Mouse (Mus musculus): ENCODE measurements around the gene Nup210l.
"Not testable (repeated sequence)": the region's sequence is repeated elsewhere in the genome, so short reads cannot be mapped to it uniquely, and the experiment has no call there.

Nup210l gene

GRCm38 (mm10) chr3:90094453-90094852 is 9.5 kb upstream of the Nup210l start:
- no peak for DNase-seq (ENCODE audit: low read depth, low spot score)

GRCm38 (mm10) chr3:90097928-90098327 is 6.0 kb upstream of the Nup210l start:
- DNase-seq (ENCODE audit: low read depth, low spot score): no peak

- DNase-seq (ENCODE audit: low read depth, low spot score): no peak
Measured at GRCm38 (mm10) chr3:90101010-90101409, 2.9 kb upstream of the Nup210l start.

- DNase-seq (ENCODE audit: low read depth, low spot score): no peak
Measured at GRCm38 (mm10) chr3:90101673-90102072, 2.3 kb upstream of the Nup210l start.

- DNase-seq (ENCODE audit: low read depth, low spot score): no peak
Measured at GRCm38 (mm10) chr3:90102239-90102638, 1.7 kb upstream of the Nup210l start.

GRCm38 (mm10) chr3:90103176-90103575 is 756 bp upstream of the Nup210l start:
- DNase-seq (ENCODE audit: low read depth, low spot score): no peak

- no peak for DNase-seq (ENCODE audit: low read depth, low spot score)
Measured at GRCm38 (mm10) chr3:90111706-90112105, 7.8 kb downstream of the Nup210l start.

GRCm38 (mm10) chr3:90114342-90114741 is 10.4 kb downstream of the Nup210l start:
- no peak for DNase-seq (ENCODE audit: low read depth, low spot score)

GRCm38 (mm10) chr3:90115526-90115925 is 11.6 kb downstream of the Nup210l start:
- no peak for DNase-seq (ENCODE audit: low read depth, low spot score)

GRCm38 (mm10) chr3:90118132-90118790 is 14.3 kb downstream of the Nup210l start:
- no peak for DNase-seq (ENCODE audit: low read depth, low spot score)

GRCm38 (mm10) chr3:90122036-90122435 is 18.1 kb downstream of the Nup210l start:
- not testable (repeated sequence) for DNase-seq (ENCODE audit: low read depth, low spot score)

- DNase-seq (ENCODE audit: low read depth, low spot score): no peak
Measured at GRCm38 (mm10) chr3:90125710-90126109, 21.8 kb downstream of the Nup210l start.

- DNase-seq (ENCODE audit: low read depth, low spot score): no peak
Measured at GRCm38 (mm10) chr3:90127881-90128280, 23.9 kb downstream of the Nup210l start.

GRCm38 (mm10) chr3:90132745-90133144 is 28.8 kb downstream of the Nup210l start:
- DNase-seq (ENCODE audit: low read depth, low spot score): no peak

- DNase-seq (ENCODE audit: low read depth, low spot score): no peak
Measured at GRCm38 (mm10) chr3:90133331-90133730, 29.4 kb downstream of the Nup210l start.

- DNase-seq (ENCODE audit: low read depth, low spot score): no peak
Measured at GRCm38 (mm10) chr3:90134483-90134882, 30.6 kb downstream of the Nup210l start.

GRCm38 (mm10) chr3:90134993-90135392 is 31.1 kb downstream of the Nup210l start:
- no peak for DNase-seq (ENCODE audit: low read depth, low spot score)

GRCm38 (mm10) chr3:90136660-90137059 is 32.7 kb downstream of the Nup210l start:
- peak; percentile 84 for DNase-seq (ENCODE audit: low read depth, low spot score)

GRCm38 (mm10) chr3:90137606-90138005 is 33.7 kb downstream of the Nup210l start:
- DNase-seq (ENCODE audit: low read depth, low spot score): no peak

GRCm38 (mm10) chr3:90139962-90140361 is 36.0 kb downstream of the Nup210l start:
- no peak for DNase-seq (ENCODE audit: low read depth, low spot score)

GRCm38 (mm10) chr3:90145461-90145860 is 41.5 kb downstream of the Nup210l start:
- no peak for DNase-seq (ENCODE audit: low read depth, low spot score)

GRCm38 (mm10) chr3:90146651-90147050 is 42.7 kb downstream of the Nup210l start:
- no peak for DNase-seq (ENCODE audit: low read depth, low spot score)

- DNase-seq (ENCODE audit: low read depth, low spot score): no peak
Measured at GRCm38 (mm10) chr3:90151086-90151740, 47.3 kb downstream of the Nup210l start.

All from WW6 (cell line).